Mouse (Mus musculus) ES-CJ7 (cell line): ENCODE results near the gene Gm6899.
A peak's percentile ranks its signal among the peaks of the same experiment; 100 is the strongest.

Experiments
- DNase-seq: peaks from one replicate; pipeline ENCODE4 v3.0.0; 2011; ENCODE audit warnings: low read depth, low spot score

The Gm6899 gene

DNA sequence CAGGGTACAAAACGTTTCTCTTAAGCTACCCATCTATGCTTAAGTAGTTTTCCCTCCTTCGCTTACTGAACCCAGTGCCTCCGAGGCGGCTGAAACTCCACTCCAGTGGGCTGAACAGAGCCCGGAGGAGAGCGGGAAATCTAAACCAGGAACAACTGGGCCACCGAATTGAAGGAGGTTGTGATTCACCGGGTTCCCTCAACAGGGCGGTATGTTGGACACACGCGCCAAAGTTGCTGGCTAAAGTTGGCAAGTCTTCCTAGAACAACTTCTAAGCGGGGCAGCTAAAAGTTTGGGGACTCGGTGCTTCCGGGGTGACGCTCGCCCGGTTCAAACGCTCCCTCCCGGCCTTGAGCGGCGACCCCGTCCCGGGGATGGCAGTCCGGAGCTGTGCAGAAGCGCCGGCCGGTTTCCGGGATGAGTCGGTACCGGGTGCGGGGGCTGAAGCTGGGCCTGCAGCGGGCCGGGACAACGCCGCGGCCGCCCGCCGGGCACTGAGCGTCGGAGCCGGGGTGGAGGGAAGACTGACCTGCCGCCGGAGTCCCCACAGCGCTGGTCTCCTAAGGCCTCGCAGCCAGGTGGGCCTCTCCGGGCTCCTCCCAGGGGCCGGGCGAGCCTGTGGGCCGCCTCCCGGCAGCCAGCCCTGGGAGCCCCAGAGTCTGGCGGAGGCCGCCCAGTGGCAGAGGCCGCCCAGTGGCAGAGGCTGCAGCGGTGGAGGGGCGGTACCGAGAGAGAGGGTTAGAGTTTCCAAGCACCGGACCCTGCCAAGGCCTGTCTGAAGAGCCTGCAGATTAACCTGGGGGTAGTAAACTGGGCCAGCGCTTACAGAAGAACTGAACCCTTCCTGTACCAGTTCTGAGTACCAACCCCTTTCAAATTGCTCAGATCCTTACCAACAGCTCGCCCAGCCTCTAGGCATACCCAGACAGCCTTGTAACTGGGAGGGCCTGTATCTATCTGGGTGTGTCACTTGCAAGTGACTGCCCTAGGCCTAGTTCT lies at the start of gene Gm6899, which contains the start of gene Vrk2:
Gene Gm6899 (plus strand): TSS at position 181 of the 999 bp plus-strand sequence.
Gene Vrk2 (minus strand): TSS at position 939 of the 999 bp plus-strand sequence.
- DNase-seq, result peak; percentile 60

GRCm38 (mm10) chr11:26551551-26551950 lies 41.5 kb upstream of the Gm6899 start:
- DNase-seq, result no peak

- no peak for DNase-seq
Observed at GRCm38 (mm10) chr11:26585409-26586366, 7.4 kb upstream of the Gm6899 start.

DNA sequence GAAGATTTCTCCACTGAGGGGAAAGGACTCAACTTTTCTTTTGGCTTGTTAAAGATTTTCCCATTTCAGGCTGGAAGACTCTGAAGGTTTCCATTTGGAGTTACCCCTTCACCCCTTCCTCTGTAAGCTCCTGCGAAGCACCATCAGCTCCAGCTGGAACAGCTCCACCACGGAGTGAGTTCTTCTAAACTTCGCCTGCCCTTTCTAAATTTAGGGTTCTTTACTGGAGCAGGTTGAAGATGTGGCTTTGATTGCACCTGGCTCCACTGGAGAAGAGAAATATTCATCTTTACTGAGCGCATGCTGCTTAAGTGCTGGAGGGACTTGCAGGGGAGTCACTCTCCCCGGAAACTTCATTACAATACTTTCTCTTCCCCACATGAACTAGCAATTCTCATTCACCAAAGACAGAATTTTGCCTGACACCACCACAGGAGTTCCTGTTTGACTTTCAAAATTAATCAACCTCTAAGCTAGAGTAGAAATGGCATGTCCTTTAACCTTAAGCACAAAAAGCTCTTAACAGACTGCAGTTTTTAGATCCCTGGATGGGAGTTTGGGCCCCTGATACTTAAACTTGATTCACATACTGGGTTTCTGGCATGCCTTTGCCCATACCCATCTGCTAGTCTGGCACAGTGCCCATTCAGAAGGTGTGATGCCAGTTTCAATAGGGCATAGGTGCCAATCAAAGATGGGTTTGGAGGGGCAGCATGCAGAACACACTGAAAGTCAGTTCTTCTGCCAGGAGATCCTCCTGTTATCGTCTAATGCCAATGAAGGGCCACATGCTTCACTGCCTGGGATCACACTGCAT lies 6.5 kb upstream of the Gm6899 start:
- no peak for DNase-seq

DNA sequence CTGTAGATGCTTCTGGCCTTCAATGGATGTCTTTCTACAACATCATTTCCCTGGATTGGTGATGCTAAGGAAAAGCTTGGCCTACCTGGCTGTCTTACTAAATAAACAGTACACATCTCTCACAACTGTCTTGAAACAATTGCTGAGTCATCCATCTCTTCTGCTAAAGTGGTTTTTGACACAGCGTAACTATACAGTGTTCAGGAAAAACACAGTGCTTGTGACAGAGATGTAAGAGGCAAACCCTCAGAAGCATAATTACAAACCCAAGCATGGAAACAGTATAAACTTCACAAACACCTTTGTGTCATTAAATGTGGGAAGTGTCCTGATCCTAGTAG lies 5.9 kb upstream of the Gm6899 start:
- no peak for DNase-seq

- peak; percentile 22 for DNase-seq
Observed at GRCm38 (mm10) chr11:26592395-26593053, 517 bp upstream of the Gm6899 start.

GRCm38 (mm10) chr11:26594487-26594886 lies 1.4 kb downstream of the Gm6899 start:
- no peak for DNase-seq

DNA sequence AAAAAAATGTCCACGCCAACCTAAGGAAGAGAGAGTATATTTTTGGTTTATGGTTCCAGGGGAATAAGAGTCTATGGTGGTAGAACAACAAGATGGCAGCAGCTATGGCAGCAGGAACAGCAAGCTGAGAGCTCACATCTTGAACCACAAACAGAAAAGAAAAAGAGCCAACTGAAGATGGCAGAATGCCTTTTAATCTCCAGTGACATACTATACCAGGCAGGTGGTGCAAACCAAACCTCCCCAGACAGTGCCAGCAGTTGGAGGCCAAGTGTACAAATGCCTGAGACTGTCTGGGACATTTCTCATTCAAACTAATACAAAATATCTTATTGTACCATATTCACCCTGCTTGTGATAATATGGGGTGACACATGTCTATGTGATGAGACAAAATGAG lies 3.1 kb downstream of the Gm6899 start:
- DNase-seq, result no peak

GRCm38 (mm10) chr11:26597145-26597544 lies 4.1 kb downstream of the Gm6899 start:
- no peak for DNase-seq

DNA sequence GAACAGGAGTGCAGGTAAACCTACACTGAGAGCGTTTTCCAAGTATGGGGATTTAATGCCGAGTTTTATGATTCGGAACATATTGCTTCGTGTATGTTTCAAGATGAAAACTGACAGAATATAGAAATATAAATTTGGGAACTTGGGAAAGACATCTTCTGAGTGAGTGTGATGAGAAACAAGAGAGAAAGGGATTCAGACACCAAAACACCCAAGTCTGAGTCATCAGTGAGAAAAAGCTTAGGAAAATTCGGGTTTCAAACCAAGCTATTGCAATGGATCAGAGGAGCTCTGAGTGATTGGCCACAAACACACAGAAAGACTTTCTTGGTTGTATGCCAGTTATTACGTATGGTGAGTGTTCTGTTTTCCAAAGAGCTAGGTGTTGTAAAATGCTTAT lies 4.7 kb downstream of the Gm6899 start:
- no peak for DNase-seq

DNA sequence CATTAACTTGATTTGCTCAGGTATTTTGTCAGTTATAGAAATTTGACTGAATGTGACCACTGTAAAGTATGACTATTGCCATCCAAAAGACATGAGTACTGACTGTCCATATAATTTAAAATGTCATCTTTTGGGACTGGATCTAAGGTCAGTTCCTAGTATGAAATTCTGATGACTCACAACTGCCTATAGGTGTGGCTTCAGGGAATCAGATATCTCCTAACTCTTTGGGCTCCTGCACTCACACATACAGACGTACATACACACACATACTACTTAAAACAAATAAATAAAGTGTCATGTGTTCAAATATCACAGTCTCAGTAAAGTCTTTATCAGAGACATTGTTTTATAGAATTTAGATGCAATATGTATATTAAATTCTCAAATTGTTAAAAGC lies 5.8 kb downstream of the Gm6899 start:
- DNase-seq, result no peak

DNA sequence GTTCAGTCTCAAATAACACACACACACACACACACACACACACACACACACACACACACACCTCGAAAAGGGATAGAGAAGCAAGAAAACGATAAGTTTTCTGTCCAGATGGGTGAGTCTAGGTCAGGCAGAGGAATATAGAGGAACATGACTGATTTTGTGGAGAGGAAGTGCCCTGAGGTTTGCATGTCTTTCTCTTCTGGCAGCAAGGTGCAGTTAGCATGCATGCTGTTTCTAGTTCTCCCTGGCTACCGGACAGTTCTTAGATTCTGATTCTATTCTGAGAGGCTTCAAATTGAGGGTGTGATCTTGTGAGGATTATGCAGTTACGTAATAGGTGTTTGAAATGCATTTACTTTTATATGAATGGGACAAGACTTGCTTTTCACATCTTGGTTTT lies 7.7 kb downstream of the Gm6899 start:
- no peak for DNase-seq

GRCm38 (mm10) chr11:26601571-26602175 lies 8.6 kb downstream of the Gm6899 start:
- DNase-seq, result no peak

DNA sequence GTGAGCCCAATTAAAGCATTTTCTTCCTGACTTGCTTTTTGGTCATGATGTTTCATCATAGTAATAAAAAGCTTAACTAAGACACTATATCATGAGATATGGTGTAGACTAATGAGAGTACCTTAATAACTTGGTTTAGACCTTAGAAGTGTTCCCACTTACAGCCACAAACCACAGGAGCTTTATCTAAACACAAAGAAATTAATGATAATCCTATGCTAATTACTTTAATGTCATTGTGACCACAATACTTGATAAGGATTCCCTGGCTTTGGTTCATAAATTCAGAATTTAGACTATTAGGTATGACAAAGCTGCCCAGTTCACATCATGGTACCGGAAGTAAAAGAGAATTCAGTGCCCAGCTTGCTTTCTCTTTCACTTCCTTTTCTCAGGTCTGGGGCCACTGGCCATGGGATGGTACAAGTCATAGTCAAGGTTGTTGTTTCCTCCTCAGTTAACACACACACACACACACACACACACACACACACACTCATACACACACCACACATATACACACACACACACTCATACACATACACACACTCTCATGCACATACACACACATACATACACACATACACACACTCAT lies 11.1 kb downstream of the Gm6899 start:
- DNase-seq, result no peak

DNA sequence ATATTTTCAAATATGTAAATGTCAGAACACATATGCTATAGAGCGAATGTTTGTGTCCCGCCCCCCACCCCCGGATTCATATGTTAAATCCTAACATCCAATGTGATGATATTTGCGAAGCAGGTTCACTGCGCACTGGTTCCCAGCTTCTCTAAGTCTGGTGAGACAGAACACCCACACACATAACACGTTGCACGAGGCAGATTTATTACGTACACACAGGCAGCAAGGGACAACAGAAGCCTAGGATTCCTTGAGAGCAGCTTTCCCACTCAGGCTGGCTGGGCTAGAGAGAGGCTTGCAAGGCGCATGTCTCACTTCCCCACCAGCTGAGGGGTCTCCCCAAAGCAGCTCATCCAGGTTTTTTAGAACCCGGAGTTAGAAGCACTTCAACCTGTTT lies 15.8 kb downstream of the Gm6899 start:
- DNase-seq, result no peak

DNA sequence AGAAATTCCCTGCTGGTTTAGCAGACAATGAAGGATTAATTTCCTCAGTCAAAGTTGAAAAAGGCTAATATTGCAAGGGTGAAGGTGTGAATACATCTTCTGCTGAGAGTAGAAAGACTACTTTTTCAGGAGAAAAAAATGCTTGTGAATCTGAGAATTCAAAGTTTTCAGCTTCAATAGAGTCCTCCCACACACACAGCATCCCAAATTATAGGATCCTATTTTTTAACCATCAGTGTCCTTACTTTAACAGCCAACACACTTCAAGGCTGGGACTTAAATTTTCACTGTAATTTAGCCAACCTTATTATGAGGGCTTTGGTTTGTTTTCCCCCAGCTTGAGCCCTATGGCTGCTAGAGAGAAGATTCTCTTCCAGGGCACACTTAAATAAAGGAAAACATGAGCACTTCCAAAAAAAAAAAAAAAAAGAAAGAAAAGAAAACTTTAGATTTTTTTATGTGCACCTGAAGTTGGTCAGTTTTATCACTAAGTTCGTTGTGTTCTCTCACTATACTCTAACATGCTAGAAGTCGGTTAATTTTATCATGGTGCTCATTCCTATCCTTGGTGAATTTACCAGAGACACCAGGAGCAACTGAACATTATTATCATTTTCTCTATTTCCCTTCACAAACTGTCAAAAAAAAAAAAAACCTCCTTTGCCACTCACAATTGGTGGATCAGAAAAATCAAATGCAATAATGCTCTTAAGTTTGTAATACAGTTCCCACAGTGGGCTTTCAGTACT lies 25.6 kb downstream of the Gm6899 start:
- no peak for DNase-seq

- no peak for DNase-seq
Observed at GRCm38 (mm10) chr11:26622727-26623126, 29.7 kb downstream of the Gm6899 start.

- no peak for DNase-seq
Observed at GRCm38 (mm10) chr11:26636239-26636638, 43.2 kb downstream of the Gm6899 start.

DNA sequence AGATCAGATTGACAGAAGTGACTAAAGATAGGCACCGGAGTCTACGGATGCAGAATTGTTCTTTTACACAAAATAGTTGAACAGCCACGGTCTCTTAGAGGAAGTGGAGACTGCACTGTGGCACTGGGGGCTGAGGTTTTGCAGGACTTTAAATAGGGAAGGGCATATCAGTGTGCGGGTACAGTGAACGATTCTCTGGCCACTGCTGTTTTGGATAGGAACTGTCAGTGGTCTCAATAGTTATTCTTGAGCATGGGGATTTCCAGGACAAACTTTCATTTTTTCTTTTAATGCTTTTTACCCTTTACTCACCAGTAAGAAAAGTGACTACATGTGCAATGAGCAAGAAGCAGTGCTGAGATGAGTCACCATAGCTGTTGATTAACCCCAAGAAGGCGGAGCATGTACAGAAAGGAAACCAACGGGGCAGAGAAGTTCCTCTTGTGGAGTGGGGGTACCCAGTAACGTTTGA lies 47.3 kb downstream of the Gm6899 start:
- DNase-seq, result no peak
